Mouse (Mus musculus): Measurements from ENCODE around the gene Fam89b.

Fam89b gene

GRCm38 (mm10) chr19:5739446-5739845, 10.0 kb upstream of the Fam89b start:
- DNase-seq (ENCODE audit: low read depth, low spot score): no peak

- no peak for DNase-seq (ENCODE audit: low read depth, low spot score)
Measured at GRCm38 (mm10) chr19:5734325-5734724, 4.9 kb upstream of the Fam89b start.

GRCm38 (mm10) chr19:5731264-5731978, 2.0 kb upstream of the Fam89b start:
- DNase-seq (ENCODE audit: low read depth, low spot score): peak; percentile 92

- no peak for DNase-seq (ENCODE audit: low read depth, low spot score)
Measured at GRCm38 (mm10) chr19:5730314-5731186, 1.1 kb upstream of the Fam89b start.

- no peak for DNase-seq (ENCODE audit: low read depth, low spot score)
Measured at GRCm38 (mm10) chr19:5728631-5729443, 616 bp downstream of the Fam89b start.

- DNase-seq (ENCODE audit: low read depth, low spot score): no peak
Measured at GRCm38 (mm10) chr19:5727701-5728100, 1.8 kb downstream of the Fam89b start.

- DNase-seq (ENCODE audit: low read depth, low spot score): no peak
Measured at GRCm38 (mm10) chr19:5726961-5727578, 2.4 kb downstream of the Fam89b start.

GRCm38 (mm10) chr19:5725767-5726515, 3.5 kb downstream of the Fam89b start, which contains the start of gene Ehbp1l1:
Gene Ehbp1l1, minus strand, starts transcription at chr19:5726317.
- DNase-seq (ENCODE audit: low read depth, low spot score): no peak

- no peak for DNase-seq (ENCODE audit: low read depth, low spot score)
Measured at GRCm38 (mm10) chr19:5725029-5725707, 4.3 kb downstream of the Fam89b start.

GRCm38 (mm10) chr19:5724549-5724941, 4.9 kb downstream of the Fam89b start:
- no peak for DNase-seq (ENCODE audit: low read depth, low spot score)

- no peak for DNase-seq (ENCODE audit: low read depth, low spot score)
Measured at GRCm38 (mm10) chr19:5723934-5724548, 5.4 kb downstream of the Fam89b start.

- DNase-seq (ENCODE audit: low read depth, low spot score): no peak
Measured at GRCm38 (mm10) chr19:5722848-5723425, 6.5 kb downstream of the Fam89b start.

- DNase-seq (ENCODE audit: low read depth, low spot score): no peak
Measured at GRCm38 (mm10) chr19:5721233-5721632, 8.2 kb downstream of the Fam89b start.

- no peak for DNase-seq (ENCODE audit: low read depth, low spot score)
Measured at GRCm38 (mm10) chr19:5716955-5717354, 12.5 kb downstream of the Fam89b start.

- DNase-seq (ENCODE audit: low read depth, low spot score): no peak
Measured at GRCm38 (mm10) chr19:5715793-5716688, 13.4 kb downstream of the Fam89b start.

GRCm38 (mm10) chr19:5713730-5714129, 15.7 kb downstream of the Fam89b start:
- DNase-seq (ENCODE audit: low read depth, low spot score): no peak

GRCm38 (mm10) chr19:5713255-5713654, 16.2 kb downstream of the Fam89b start:
- no peak for DNase-seq (ENCODE audit: low read depth, low spot score)

- no peak for DNase-seq (ENCODE audit: low read depth, low spot score)
Measured at GRCm38 (mm10) chr19:5711907-5712460, 17.5 kb downstream of the Fam89b start.
